Mouse (Mus musculus) olfactory bulb, adult 2 months (tissue): ENCODE measurements around the gene Kremen1.

Experiments
- CTCF ChIP-seq: fragments of 200-500 bp; IDR thresholded peaks from 2 replicates; pipeline ENCODE4 v1.5.1; 2012; ENCODE audit warnings: low read depth, mild to moderate bottlenecking, low read length, moderate library complexity; ENCODE audit not compliant: insufficient read depth
- POLR2A ChIP-seq: fragments of 200-500 bp; IDR thresholded peaks from 2 replicates; pipeline ENCODE4 v1.6.1; 2012; ENCODE audit warnings: mild to moderate bottlenecking, low read depth, low read length, moderate library complexity; ENCODE audit not compliant: insufficient read depth

- TF ChIP-seq POLR2A (no peak), CTCF (no peak)
Observed at GRCm38 (mm10) chr11:5163421-5163820, 97.9 kb downstream of the Kremen1 start.
